Comparison of ENCODE assay signal across 1 mouse cellular context in the genomic region with DNA sequence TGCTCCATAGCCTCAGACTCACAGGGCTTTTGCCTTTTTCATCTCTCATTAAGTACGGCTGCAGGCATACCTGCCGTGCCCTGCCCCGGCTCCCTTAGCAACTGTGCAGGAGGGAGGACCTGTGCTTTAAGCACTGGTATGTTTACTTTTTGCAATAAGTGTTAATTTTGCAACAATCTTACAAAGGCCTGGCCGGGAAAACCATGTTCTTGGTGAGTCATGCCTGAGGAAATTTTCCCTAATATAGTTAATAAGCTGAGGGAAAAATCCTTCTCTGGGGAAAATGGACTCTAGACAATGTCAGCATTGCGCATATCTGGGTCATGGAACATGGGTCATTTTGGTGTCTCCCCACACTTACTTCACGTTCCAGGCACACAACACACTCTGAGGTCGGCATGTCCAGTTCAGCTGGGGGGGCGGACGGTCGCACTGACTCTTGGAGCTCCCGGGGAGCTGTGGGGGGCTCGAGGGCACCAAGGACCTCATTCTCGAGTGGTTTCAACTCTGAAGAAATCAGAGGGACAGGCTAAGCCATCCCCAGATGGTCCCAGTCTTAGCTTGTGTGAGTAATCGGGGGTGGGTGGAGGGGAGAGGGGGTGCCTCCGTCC.
TF ChIP-seq lines count a peak whose summit lies in the region.

No protein-coding gene starts in this region.

TF ChIP-seq in C2C12, 6 proteins besides CTCF, POLR2A, EP300 and RAD21 (continued from another document):
- TF ChIP-seq MYOD1 (IDR thresholded peaks at IDR 0.05; ENCODE audit: control insufficient read depth, insufficient read length, low read depth) (no peak), FOSL1 (IDR thresholded peaks at IDR 0.05; ENCODE audit: insufficient read depth, low read length, poor library complexity, severe bottlenecking) (no peak), CEBPB (IDR thresholded peaks at IDR 0.05; ENCODE audit: low read depth) (peak; percentile 34)
